Mouse (Mus musculus) cortical plate, adult 2 months (tissue): ENCODE results near the gene Styxl1.

Source experiments
- CTCF ChIP-seq: fragments of 200-500 bp; IDR thresholded peaks from 2 replicates; pipeline ENCODE4 v1.5.1; 2011; ENCODE audit warnings: mild to moderate bottlenecking, control low read depth, low read length; ENCODE audit not compliant: insufficient read depth; ENCODE audit errors: extremely low read depth
- POLR2A ChIP-seq: fragments of 200-500 bp; IDR thresholded peaks from 2 replicates; pipeline ENCODE4 v1.6.1; 2011; ENCODE audit warnings: mild to moderate bottlenecking, low read length, control low read depth; ENCODE audit not compliant: insufficient read depth; ENCODE audit errors: extremely low read depth

DNA sequence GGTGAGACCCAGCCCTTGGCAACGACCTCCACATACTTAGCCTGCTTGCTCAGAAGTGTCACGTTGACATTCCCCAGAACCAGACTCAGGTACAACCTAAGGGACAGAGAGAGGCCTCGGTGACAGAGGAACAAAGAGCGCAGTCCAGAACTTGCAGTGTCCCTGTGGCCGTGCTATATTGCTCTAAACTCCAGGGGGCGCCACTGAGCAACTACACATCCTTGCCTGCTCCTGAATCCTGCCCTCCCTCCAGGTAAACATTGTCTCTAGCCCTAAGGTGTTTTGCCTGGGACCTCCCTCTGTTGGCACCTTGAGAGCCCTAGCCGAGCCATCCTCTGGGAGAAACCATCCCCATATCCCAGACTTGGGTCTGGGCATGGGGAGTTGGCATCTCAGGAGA, 41.0 kb downstream of the Styxl1 start:
- TF ChIP-seq CTCF = peak; percentile 42
- no peak for TF ChIP-seq POLR2A
